Mouse (Mus musculus): ENCODE data around the gene Gm49673. TPM values are rescaled to one million over a fixed set of nuclear protein-coding genes. Genes with fewer than 3 reads are reported as not detected.
"Not testable (repeated sequence)": the region's sequence is repeated elsewhere in the genome, so short reads cannot be mapped to it uniquely, and the experiment has no call there.

Gm49673 gene
- under 1 TPM; 0.20 to 0.38 TPM for polyA plus RNA-seq (2017; shearing (Covaris generic))

DNA sequence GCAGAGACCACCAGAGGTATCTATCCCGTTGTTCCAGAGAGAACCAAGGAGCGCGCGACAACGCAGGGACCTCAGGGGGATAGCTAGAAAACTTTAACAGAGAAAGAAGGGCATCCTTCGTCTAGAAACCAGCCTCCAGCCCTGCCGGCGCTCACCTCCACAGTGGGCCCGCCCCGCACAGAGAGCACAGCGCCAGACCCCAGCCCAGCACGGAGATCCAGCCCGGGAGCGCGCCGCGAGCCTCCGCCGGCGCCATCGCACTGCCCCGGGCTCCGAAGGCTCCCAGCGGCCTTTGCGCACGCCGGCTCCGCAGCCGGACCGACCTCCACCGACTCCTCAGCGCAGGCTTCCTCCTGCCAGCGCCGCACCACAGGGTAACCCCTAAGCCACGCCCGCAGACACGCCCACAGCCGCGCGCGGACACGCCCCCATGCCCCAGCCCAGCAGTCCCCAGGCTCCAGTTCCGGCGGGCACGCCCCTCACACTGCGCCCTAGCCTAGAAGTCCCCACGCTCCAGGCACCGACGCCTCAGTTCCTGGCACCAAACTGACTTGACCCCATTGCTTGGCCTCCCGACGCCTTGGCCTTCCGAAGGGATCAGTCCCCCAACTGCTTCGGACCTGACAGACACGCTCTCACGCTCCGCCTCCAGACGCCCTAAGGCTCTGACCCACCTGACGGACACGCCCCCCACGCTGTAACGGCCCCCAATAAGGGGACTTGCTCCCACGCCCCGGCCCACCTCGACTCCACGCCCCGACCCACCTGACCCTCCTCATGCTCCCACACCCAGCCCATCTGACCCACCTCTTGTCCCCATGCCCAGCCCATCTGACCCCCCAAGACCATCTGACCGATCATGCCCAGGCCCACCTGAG is at the start of gene Gm49673, which contains the start of gene Rnaset2a:
TSS of gene Gm49673 (minus strand) at position 350 of the 878 bp plus-strand sequence.
TSS of gene Rnaset2a (minus strand) at position 659 of the 878 bp plus-strand sequence.
- peak; percentile 95 for ATAC-seq

DNA sequence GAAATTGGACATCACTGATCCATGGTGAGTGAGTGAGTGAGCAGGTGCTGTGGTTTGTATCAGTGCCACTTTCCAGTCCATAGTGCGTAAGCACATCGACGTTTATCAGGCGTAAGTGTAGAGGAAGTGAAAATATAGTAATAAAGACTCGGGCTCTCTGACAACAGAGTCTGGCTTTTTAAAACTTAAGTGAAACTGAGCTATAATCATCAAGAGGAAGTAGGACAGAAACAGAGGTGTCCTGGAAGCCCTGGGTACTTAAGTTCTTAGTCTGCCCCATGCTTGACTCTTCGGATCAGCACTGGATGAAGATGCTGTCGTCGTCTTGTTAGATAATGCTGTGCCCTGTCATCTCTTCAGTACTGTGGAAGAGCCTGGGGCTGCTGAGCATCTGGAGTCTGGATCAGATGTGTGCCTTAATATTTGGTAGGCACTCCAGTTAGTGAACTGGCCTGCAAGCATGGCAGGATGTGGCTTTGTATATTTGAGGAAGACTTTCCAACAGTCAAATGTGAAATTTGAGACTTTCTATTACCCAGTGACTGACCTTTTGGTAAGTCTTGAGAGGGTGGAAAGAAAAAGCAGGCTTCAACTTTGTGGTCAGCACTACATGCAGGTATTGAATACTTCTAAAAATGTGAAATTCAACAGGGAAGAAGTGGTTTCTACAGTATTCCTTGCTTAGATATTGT is 48.2 kb upstream of the Gm49673 start:
- peak; percentile 54 for ATAC-seq

DNA sequence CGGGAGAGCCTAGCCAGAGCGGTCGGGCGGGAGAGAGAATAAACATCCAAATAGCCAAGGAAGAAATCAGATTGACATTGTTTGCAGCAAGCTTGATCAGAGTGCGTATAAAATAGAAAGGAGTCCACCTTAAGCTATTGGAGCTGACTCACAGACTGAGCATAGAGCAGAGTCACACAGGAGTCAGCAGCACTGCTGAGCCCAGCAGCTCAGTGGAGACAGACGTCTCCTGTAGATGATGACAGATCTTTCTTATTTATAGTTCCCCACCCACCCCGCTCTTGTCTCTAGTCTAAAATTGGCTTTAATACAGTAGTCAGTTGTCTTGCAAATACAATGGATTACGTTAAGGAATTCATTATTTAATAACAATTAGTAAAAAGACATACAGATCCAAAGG is 46.1 kb upstream of the Gm49673 start:
- no peak for ATAC-seq

DNA sequence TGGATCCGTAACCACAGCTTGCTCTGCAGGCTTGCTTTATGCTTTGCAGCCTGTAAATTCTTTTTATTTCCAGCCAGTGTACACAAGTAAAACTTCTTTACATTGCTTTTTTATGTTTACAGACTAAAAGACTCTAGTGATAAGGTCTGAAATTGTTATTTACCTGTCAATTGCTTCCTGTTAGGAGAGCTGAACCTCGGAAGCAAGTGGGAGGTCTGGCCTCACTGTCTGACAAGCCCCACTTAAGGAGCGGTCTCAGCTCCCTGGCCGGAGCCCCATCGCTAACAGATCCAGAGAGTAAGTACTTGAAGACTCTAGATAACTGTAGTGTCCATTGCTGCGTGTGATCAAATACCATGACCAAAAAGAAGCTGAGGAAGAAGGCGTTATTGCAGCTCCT is 36.6 kb upstream of the Gm49673 start:
- ATAC-seq: no peak

DNA sequence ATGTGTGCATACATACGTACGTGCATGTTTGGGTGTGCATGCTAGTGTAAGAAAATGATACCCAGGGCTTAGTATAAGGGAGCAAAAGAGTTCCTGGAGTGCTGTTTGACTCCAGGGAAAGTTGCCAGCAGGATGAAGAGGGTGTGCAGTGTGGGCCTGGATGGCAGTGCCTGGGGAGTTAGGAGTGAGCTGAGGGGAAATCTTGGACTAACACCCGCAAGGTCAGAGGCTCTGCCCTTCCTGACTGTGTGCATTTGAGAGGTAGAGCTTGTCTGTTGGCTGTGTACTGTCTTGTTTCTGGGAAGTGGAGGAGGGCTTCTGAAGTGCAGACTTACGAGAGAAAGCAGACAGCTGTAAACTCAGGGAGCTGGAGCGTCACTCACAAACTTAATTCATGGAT is 36.2 kb upstream of the Gm49673 start:
- no peak for ATAC-seq

DNA sequence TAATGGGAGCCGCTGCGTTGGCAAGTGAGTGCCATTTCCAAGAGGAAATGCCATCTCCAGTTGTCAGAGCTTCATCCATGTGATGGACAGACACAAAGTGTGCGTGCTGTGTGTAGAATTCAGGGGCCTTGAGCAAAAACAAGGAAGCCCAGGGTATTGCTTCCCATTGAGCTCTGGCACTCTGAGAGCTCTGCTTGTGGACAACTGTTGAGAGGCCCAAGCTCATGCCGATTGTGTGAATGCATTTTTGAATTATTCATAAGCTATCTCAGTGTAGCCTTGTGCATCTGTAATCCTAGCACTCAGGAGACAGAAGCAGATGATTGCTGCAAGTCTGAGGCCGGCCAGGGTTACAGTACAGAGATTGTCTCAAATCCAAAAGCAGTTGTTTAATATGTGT is 29.5 kb upstream of the Gm49673 start:
- no peak for ATAC-seq

DNA sequence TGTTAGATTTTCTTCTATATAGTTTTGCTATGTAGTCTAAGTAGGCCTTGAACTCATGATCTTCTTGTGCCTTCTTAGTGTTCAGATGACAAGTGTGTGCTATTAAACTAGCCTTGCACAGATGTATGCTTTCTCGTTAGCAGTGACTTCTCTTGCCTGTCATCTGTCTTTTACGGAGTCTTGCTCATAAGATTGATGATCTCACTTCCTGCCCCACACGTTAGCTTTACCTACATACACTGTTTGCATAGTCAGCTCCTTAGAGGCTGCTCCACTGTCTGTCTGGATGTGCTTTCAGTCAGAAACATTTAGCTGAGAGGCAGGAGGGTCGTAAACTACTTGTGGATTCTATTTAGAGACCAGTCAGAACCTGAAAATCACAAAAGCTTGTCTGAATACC is 23.5 kb upstream of the Gm49673 start:
- ATAC-seq: peak; percentile 85

DNA sequence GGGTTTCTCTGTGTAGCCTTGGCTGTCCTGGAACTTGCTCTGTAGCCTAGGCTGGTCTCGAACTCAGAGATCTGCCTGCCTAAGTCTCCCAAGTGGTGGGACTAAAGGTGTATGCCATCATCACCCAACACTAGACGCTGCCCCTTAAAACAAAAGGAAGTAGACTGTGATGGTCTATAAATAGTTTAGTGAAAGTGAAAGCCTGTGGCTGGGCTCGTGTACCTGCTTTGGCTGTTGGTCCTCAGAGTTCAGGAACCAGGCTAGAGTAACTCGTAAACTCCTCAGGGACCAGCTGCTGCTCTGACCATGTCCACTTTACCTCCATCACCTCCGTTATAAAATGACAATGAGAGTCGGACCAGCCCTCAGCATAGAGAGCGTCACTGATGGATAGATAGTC is 22.7 kb upstream of the Gm49673 start:
- ATAC-seq: no peak

DNA sequence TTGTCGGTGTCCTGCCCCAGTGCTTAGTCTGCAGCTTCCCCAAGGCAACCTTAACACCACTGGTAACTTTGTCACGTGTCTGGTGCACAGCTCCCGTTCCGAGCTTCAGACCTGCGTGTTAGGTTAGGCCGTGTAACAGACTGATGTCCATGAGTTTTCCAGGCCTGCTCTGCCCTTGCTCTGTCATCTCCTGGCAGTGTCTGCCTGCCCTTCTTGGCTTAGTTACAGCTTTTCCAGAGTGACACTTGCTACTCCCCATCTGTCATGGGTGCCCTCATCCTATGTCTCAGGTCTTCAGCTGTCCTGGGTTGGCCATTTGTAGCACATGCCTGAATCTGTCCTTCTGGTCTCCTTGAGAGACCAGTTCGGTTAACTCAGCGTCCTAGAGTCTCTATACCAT is 19.8 kb upstream of the Gm49673 start:
- ATAC-seq: not testable (repeated sequence)

DNA sequence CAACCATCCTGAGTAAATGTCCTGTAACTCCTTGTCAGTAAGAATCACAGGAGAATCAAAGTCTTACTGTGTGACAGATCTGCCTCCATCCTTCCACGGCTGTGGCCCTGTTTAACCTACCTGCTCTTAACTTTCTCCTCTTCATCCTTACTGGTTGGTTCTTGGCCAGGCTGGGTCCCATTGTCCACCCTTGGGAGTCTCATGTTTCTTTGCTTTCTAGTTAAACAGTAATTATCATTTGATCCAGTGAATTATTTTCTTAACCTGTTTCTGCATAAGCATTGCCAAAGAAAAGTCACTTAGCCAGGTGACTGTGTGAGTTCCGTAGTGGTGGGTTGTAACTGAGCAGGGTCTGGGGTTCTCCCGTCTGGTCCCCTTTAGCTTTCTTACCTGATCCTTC is 18.9 kb upstream of the Gm49673 start:
- not testable (repeated sequence) for ATAC-seq

DNA sequence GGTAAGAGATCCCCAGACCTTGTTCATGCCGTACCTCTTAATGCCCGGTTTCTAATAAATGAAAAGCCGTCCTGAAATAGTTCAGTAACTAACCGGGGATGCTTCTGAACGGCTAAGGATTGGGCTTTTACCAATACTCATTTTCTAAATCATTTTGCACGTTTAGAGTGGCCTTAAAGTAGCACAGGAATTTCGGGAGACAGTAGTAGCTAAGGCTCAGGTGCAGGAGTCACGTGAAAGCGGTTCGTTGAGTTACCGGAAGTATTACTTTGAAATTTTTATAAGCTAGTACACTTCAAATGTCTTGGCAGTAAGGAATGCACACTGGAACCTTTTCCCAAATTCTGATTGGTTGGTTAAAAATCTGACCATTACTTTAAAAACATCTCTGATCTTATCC is 18.4 kb upstream of the Gm49673 start:
- peak; percentile 0 for ATAC-seq

DNA sequence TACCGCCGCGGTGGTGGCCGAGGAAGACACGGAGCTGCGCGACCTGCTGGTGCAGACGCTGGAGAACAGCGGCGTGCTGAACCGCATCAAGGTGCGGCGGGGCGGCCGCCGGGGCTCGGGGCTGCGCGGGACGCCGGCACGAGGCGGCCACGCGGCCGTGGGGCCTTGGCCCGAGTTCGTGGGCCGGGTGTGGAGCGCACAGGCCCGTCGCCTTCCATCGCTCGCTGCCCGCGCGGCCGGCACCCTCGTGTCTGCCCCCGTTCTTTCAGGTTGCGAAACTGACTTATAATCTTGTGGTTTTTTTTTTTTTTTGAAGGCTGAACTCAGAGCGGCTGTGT is 18.0 kb upstream of the Gm49673 start:
- not testable (repeated sequence) for ATAC-seq

DNA sequence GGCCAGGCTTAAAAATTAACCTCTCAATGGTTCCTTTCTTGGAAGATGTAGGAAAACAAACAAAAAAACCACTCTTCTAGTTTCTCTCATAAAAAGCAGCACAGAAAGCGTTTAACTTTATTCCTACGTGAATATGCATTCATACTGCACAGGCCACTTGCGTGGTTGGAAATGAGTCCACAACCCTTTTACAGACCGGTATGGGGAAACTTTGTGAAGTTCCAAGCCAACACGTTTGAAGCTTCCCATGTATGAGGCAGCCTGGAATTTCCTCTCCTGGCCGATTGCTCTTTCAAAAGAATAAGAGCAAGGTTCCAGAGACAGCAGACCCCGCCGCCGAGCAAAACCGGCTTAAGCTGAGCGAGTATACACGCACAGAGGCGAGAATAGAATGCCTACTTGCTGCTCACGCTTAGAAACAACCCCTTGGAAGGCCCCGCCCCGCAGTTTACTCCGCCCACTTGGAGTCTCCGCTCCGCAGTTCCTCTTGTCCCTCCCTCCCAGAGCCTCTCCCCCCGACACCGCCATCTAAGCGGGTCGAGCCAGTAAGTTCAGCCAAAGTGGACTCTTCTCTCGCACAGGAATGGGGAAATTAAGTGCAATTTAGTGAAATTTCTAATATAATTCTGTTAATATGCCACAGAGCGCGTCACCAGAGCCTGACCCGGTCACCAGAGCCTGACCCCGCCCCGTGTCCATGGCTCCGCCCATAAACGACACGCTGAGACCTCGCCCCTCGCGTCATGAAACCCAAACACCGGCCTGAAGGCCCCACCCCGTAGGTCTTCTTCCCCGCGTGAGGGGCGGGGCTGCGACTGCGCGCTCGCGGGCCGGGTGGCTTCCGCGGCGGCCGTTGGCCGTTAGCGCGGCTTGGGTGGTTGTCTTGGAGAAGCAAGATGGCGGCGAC is 17.4 kb upstream of the Gm49673 start, which contains the start of gene Fgfr1op:
TSS of gene Fgfr1op (plus strand) at position 801 of the 907 bp plus-strand sequence.
- peak; percentile 84 for ATAC-seq

DNA sequence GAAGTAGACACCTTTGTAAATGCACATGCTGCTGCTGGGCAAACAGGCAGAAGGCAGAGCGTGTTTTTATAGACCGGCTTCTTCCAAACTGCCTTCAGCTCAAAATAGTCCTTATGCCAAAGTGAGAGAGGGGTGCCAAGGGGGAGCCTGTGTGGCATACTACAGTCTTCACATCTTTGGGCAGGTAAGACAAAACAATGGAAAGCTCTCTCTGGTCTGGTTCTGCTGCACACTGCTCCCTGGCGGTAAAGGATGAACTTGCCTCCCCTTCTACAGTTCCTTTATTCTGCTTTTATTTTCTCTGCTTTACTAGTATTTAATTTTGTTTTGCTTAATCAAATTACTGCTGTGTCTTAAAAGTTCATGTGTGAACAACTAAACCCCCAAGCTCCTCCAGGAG is 13.4 kb upstream of the Gm49673 start:
- ATAC-seq: not testable (repeated sequence)

DNA sequence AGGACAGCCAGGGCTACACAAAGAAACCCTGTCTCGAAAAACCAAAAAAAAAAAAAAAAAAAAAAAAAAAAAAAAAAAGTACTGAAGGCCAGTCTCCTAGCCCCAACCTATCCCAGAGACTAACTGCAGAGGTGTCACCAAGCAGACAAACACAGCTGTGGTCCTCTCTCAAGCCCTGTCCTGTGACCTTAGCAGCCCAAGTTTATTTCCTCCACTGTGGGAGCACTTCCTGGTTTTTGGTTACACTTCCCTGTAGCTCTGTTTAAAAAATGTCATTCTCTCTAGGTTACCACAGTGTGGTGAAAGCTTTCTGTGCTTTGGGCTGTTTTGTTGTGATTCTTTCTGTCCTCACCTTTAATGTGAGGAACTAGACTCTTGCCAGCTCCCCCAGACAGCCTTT is 11.0 kb upstream of the Gm49673 start:
- not testable (repeated sequence) for ATAC-seq

DNA sequence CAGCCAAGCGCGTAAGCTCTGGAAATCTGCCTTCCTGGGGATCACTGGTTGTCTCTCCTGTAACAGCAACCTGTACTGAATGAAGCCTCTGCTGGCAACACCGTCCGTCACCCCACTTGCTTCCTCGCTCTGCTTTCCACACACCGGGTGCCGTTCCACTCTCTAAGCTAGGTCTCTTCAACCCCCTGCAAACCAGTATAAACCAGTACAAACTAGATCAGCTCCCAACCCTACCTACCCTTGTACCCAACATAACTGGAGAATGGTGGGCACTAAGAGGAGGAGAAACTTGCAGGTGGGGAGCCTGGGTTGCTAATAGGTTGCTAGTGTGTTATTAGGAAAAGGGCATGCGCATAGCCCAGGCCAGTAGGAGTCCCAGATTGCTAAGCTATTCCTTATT is 8.4 kb upstream of the Gm49673 start:
- ATAC-seq: not testable (repeated sequence)

DNA sequence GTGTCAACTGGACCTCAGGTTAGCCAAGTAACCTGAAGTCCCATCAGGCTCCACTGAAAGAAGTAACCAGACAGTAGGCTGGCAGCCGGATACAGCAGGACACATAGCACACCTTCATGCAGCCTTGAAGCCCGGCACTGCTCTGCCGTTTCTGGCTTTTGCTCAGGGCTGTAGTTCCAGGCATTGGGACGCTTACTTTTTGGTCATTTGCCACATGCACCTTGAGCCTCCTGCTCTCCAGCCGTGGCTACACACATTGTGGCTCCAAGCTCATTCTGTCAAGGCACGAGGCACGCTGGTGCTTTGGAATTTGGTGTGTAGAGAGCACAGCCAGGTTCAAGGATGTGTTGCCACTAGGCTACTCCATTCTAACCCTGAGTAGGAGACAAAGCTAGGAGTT is 7.4 kb upstream of the Gm49673 start:
- not testable (repeated sequence) for ATAC-seq

DNA sequence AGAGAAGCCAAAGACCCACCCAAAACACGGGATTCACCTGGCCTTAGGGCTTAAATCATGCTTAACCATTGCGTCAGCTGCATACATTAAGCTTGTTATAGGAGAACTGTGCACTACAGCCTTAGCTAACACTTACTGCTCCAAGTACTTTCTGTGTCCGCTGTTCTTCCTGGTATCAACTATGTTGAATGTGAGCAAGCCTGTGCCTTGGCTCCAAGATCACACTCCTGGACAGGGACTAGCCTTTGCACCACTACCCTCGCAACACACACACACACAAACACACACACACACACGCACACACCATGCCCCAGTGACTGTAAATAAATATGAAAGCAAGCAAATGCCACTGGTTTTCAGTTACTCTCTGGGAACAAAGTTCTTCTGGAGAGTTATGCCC is 657 bp downstream of the Gm49673 start:
- ATAC-seq: not testable (repeated sequence)

DNA sequence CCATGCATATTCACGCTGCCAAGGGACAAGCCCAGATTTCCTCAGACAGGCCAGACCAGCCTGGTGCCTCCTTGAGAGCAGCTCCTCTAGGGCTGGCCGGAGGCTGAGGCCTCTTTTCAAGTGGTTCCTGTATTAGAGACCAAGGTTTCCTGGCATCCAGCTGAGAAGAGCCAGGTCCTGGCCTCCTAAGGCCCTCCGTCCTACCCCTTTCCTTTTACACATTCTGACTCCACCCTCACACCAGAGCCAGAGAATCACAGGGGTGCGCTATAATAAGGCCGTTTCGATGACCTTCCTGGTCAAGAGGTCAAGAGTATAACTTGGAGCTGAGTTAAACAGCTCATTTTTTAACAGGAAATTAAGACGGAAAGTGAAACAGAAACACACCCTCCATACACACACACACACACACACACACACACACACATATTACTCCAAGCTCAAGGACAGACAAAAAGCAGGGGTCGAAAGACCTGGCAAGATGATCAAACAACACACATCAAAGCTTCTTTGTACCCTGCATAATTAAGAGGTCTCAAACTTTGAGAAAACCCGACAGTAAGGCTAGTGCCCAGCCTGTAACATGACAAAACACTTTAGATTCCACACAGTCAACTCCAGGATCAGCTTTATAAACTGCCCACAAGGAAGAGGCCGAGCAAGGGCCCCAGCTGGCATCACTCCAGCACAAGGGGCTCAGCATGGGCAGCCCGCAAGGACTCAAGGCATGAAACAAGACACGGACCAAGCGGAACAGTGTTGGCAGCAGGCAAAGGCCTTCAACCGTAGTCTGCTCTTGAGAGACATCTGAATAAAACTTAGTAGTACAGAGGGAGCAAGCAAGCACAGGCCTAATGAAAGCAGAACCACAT is 3.5 kb downstream of the Gm49673 start:
- ATAC-seq: not testable (repeated sequence)

DNA sequence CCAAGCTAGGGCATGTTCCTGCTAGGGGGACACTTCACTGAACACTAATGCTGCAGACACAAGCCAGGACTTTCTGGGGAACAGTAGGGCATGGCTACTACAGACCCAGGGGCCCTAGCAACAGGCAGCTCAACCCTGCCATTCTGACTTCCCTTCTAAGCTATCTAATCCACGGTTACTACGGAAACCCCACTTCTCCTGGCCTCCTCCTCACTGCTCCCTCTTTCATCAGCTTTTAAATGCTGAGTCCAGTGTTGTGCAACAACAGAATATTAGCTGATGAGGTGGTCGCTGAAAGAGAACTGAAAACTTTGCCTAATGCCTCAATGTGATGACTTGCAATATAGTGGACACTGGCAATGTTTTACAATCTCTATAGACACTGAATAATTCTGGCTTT is 7.4 kb downstream of the Gm49673 start:
- ATAC-seq: not testable (repeated sequence)

DNA sequence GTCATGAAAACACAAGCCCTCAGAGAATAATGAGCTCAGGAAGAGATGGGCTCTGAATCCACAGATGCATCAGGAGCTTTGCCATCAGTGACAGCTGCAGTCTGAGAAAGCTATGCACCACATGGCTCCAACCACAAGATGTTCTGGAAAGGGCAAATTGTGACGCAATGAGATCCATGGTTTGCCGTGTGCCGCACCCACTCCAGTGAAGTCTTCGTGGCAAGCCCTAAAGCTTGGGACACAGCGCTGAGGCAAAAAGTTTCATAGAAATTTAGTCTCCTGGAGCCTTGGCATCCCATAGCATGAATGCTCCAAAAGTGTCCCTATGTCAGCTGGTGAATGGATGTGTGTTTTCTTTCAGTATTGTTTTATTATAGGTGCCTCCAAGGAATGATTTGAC is 9.5 kb downstream of the Gm49673 start:
- not testable (repeated sequence) for ATAC-seq

DNA sequence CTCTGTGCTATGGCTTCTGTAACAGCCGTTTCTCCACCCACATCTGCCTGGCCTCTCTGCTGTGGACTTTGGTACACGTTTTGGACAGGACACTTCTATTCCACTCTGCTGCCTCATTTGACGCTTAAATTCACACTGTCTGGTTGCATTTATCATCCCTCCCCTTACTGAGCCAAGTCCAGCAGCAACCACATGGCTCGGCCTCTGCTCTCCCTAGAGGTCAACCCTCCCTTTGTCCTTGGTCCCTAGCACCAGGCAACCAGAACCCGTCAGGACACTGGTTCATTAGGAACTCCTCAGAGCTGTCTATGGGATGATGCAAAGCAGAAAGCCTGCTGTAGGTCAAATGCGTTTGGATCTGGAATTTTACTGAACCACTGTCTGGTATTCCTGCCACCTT is 16.7 kb downstream of the Gm49673 start:
- ATAC-seq: not testable (repeated sequence)

Data from activated CD4-positive, CD25-positive, alpha-beta regulatory T cell, adult 4 months (primary cell).